Mouse (Mus musculus) heart, postnatal 0 days (tissue): ENCODE data around the gene Podxl.

Experiments used
- CTCF ChIP-seq: IDR thresholded peaks from 2 replicates; pipeline ENCODE4 v1.5.1; 2016; ENCODE audit warnings: antibody characterized with exemption, control low read depth, low read depth
- EP300 ChIP-seq: IDR thresholded peaks from 2 replicates; pipeline ENCODE4 v1.6.1; 2016; ENCODE audit warnings: antibody characterized with exemption, low read depth

- TF ChIP-seq CTCF (no peak), EP300 (no peak)
Measured at GRCm38 (mm10) chr6:31550876-31551532, 12.8 kb downstream of the Podxl start.
